Mouse (Mus musculus): Measurements from ENCODE around the gene Atxn3. TPM values are rescaled to one million over a fixed set of nuclear protein-coding genes. Genes with fewer than 3 reads are reported as not detected.
A peak's percentile ranks its signal among the peaks of the same experiment; 100 is the strongest.

Atxn3 gene
- polyA plus RNA-seq, 1 experiment from 2014 or later: 16.4 TPM

GRCm38 (mm10) chr12:101904906-101905305 lies 53.1 kb downstream of the Atxn3 start:
- WGBS: 86% methylated on average over 4 of the region's 4 CpGs
- no peaks in the 10 kb centered on the region for H3K27me3 ChIP-seq
- H3K4me3 ChIP-seq (replicated peaks): no peak overlapping the region
- H3K9me3 ChIP-seq: no peaks in the 10 kb centered on the region
- no peak overlapping the region for H3K4me2 ChIP-seq
- no peak overlapping the region for H3K9ac ChIP-seq
- H3K27ac ChIP-seq: no peak overlapping the region
- no peak for ATAC-seq (ENCODE audit: low FRiP score)
- H3K4me1 ChIP-seq: no peaks in the 10 kb centered on the region
- H3K36me3 ChIP-seq (replicated peaks): peaks cover 27% of the 10 kb centered on the region

GRCm38 (mm10) chr12:101904170-101904569 lies 53.9 kb downstream of the Atxn3 start:
- Histone ChIP-seq H3K9ac (no peak overlapping the region), H3K4me3 (replicated peaks) (no peak overlapping the region), H3K4me1 (no peaks in the 10 kb centered on the region), H3K36me3 (replicated peaks) (peaks cover 25% of the 10 kb centered on the region), H3K4me2 (no peak overlapping the region), H3K27me3 (no peaks in the 10 kb centered on the region), H3K9me3 (no peaks in the 10 kb centered on the region), H3K27ac (no peak overlapping the region)
- ATAC-seq (ENCODE audit: low FRiP score): no peak
- 91% methylated on average over 3 of the region's 3 CpGs for WGBS

GRCm38 (mm10) chr12:101899671-101900245 lies 58.3 kb downstream of the Atxn3 start:
- H3K27ac ChIP-seq: no peak overlapping the region
- H3K9me3 ChIP-seq: no peaks in the 10 kb centered on the region
- 89% methylated on average over 2 of the region's 2 CpGs for WGBS
- H3K36me3 ChIP-seq (replicated peaks): 0 out of 2 replicates have a peak, but pooled peaks cover 9% of the 10 kb centered on the region
- no peak overlapping the region for H3K4me3 ChIP-seq (replicated peaks)
- no peaks in the 10 kb centered on the region for H3K4me1 ChIP-seq
- H3K9ac ChIP-seq: no peak overlapping the region
- H3K27me3 ChIP-seq: no peaks in the 10 kb centered on the region
- no peak for ATAC-seq (ENCODE audit: low FRiP score)
- H3K4me2 ChIP-seq: no peak overlapping the region

- Histone ChIP-seq H3K36me3 (replicated peaks) (peaks cover 15% of the 10 kb centered on the region), H3K27ac (no peak overlapping the region), H3K4me3 (replicated peaks) (no peak overlapping the region), H3K27me3 (no peaks in the 10 kb centered on the region), H3K9me3 (no peaks in the 10 kb centered on the region), H3K4me2 (no peak overlapping the region), H3K4me1 (no peaks in the 10 kb centered on the region), H3K9ac (no peak overlapping the region)
- 99% methylated on average over 8 of the region's 8 CpGs for WGBS
- no peak for ATAC-seq (ENCODE audit: low FRiP score)
These were observed 59.1 kb downstream of the Atxn3 start for GRCm38 (mm10) chr12:101898966-101899365.

GRCm38 (mm10) chr12:101897113-101897512 lies 60.9 kb downstream of the Atxn3 start:
- H3K4me3 ChIP-seq (replicated peaks): no peak overlapping the region
- no peaks in the 10 kb centered on the region for H3K9me3 ChIP-seq
- no peak overlapping the region for H3K9ac ChIP-seq
- H3K36me3 ChIP-seq (replicated peaks): peaks cover 23% of the 10 kb centered on the region
- WGBS: 88% methylated on average over 7 of the region's 7 CpGs
- no peak overlapping the region for H3K27ac ChIP-seq
- no peak overlapping the region for H3K4me2 ChIP-seq
- H3K27me3 ChIP-seq: no peaks in the 10 kb centered on the region
- ATAC-seq (ENCODE audit: low FRiP score): no peak
- no peaks in the 10 kb centered on the region for H3K4me1 ChIP-seq

- peaks cover 35% of the 10 kb centered on the region for H3K36me3 ChIP-seq (replicated peaks)
- no peaks in the 10 kb centered on the region for H3K9me3 ChIP-seq
- no peaks in the 10 kb centered on the region for H3K4me1 ChIP-seq
- no peak overlapping the region for H3K4me2 ChIP-seq
- ATAC-seq (ENCODE audit: low FRiP score): no peak
- WGBS: 85% methylated on average over 8 of the region's 8 CpGs
- H3K4me3 ChIP-seq (replicated peaks): no peak overlapping the region
- H3K27ac ChIP-seq: no peak overlapping the region
- no peak overlapping the region for H3K9ac ChIP-seq
- H3K27me3 ChIP-seq: no peaks in the 10 kb centered on the region
These were observed 64.8 kb downstream of the Atxn3 start for GRCm38 (mm10) chr12:101893296-101893695.

GRCm38 (mm10) chr12:101892832-101893231 lies 65.2 kb downstream of the Atxn3 start:
- no peak for ATAC-seq (ENCODE audit: low FRiP score)
- peaks cover 35% of the 10 kb centered on the region for H3K36me3 ChIP-seq (replicated peaks)
- H3K27me3 ChIP-seq: no peaks in the 10 kb centered on the region
- no peaks in the 10 kb centered on the region for H3K4me1 ChIP-seq
- 95% methylated on average over 2 of the region's 2 CpGs for whole genome bisulfite sequencing
- no peaks in the 10 kb centered on the region for H3K9me3 ChIP-seq
- H3K27ac ChIP-seq: no peak overlapping the region
- H3K4me2 ChIP-seq: no peak overlapping the region
- no peak overlapping the region for H3K9ac ChIP-seq
- no peak overlapping the region for H3K4me3 ChIP-seq (replicated peaks)

GRCm38 (mm10) chr12:101891066-101891465 lies 67.0 kb downstream of the Atxn3 start:
- Histone ChIP-seq H3K4me3 (replicated peaks) (no peak overlapping the region), H3K27ac (no peak overlapping the region), H3K9ac (no peak overlapping the region), H3K27me3 (no peaks in the 10 kb centered on the region), H3K9me3 (no peaks in the 10 kb centered on the region), H3K36me3 (replicated peaks) (peaks cover 42% of the 10 kb centered on the region), H3K4me2 (no peak overlapping the region), H3K4me1 (no peaks in the 10 kb centered on the region)
- no peak for ATAC-seq (ENCODE audit: low FRiP score)
- 85% methylated on average over 5 of the region's 5 CpGs for WGBS

GRCm38 (mm10) chr12:101889351-101889750 lies 68.7 kb downstream of the Atxn3 start:
- 97% methylated on average over 3 of the region's 3 CpGs for WGBS
- Histone ChIP-seq H3K9me3 (no peaks in the 10 kb centered on the region), H3K27me3 (no peaks in the 10 kb centered on the region), H3K4me3 (replicated peaks) (no peak overlapping the region), H3K4me1 (no peaks in the 10 kb centered on the region), H3K36me3 (replicated peaks) (peaks cover 57% of the 10 kb centered on the region), H3K4me2 (no peak overlapping the region), H3K9ac (no peak overlapping the region), H3K27ac (no peak overlapping the region)
- no peak for ATAC-seq (ENCODE audit: low FRiP score)

GRCm38 (mm10) chr12:101888312-101888711 lies 69.7 kb downstream of the Atxn3 start:
- Histone ChIP-seq H3K9ac (no peak overlapping the region), H3K4me3 (replicated peaks) (no peak overlapping the region), H3K9me3 (no peaks in the 10 kb centered on the region), H3K27ac (no peak overlapping the region), H3K36me3 (replicated peaks) (peaks cover 61% of the 10 kb centered on the region), H3K27me3 (no peaks in the 10 kb centered on the region), H3K4me2 (no peak overlapping the region), H3K4me1 (no peaks in the 10 kb centered on the region)
- WGBS: 93% methylated on average over 2 of the region's 2 CpGs
- no peak for ATAC-seq (ENCODE audit: low FRiP score)

- Histone ChIP-seq H3K4me3 (replicated peaks) (no peak overlapping the region), H3K4me1 (no peaks in the 10 kb centered on the region), H3K27me3 (no peaks in the 10 kb centered on the region), H3K27ac (no peak overlapping the region), H3K4me2 (no peak overlapping the region), H3K36me3 (replicated peaks) (peaks cover 46% of the 10 kb centered on the region), H3K9me3 (no peaks in the 10 kb centered on the region), H3K9ac (no peak overlapping the region)
- no peak for ATAC-seq (ENCODE audit: low FRiP score)
- WGBS: 92% methylated on average over 7 of the region's 7 CpGs
These were observed 73.1 kb downstream of the Atxn3 start for GRCm38 (mm10) chr12:101884926-101885325.

GRCm38 (mm10) chr12:101876374-101876773 lies 81.7 kb downstream of the Atxn3 start:
- no peak overlapping the region for H3K4me2 ChIP-seq
- no peak overlapping the region for H3K4me3 ChIP-seq (replicated peaks)
- H3K36me3 ChIP-seq (replicated peaks): peaks cover 31% of the 10 kb centered on the region
- H3K9ac ChIP-seq: no peak overlapping the region
- no peaks in the 10 kb centered on the region for H3K27me3 ChIP-seq
- H3K27ac ChIP-seq: no peak overlapping the region
- ATAC-seq (ENCODE audit: low FRiP score): no peak
- no peaks in the 10 kb centered on the region for H3K9me3 ChIP-seq
- 92% methylated on average over 2 of the region's 2 CpGs for WGBS
- H3K4me1 ChIP-seq: no peaks in the 10 kb centered on the region

GRCm38 (mm10) chr12:101875107-101875506 lies 82.9 kb downstream of the Atxn3 start:
- H3K27ac ChIP-seq: no peak overlapping the region
- H3K4me3 ChIP-seq (replicated peaks): no peak overlapping the region
- H3K4me2 ChIP-seq: no peak overlapping the region
- H3K36me3 ChIP-seq (replicated peaks): peaks cover 31% of the 10 kb centered on the region
- no peaks in the 10 kb centered on the region for H3K9me3 ChIP-seq
- ATAC-seq (ENCODE audit: low FRiP score): 0 out of 2 replicates have a peak, but pooled peaks have one; percentile 17
- H3K27me3 ChIP-seq: no peaks in the 10 kb centered on the region
- WGBS: 59% methylated on average over 1 of the region's 1 CpGs
- H3K4me1 ChIP-seq: no peaks in the 10 kb centered on the region
- H3K9ac ChIP-seq: no peak overlapping the region
